Mouse (Mus musculus) forebrain, embryonic 16.5 days (tissue): Measurements from ENCODE around the gene Zfp318. TPM values are rescaled to one million over a fixed set of nuclear protein-coding genes. Genes with fewer than 3 reads are reported as not detected.

ENCODE experiments used
- ATAC-seq: fragments of 200-750 bp; cut with Nextera tagmentation; 2 replicates; pipeline ENCODE4 v1.8.0; 2017; ENCODE audit warnings: mild to moderate bottlenecking, moderate library complexity
- H3K27ac ChIP-seq: fragments of 300-500 bp; sonication (generic); 2 replicates; pipeline ENCODE4 v1.5.1; 2014; ENCODE audit warnings: low read length, control low read depth
- H3K27me3 ChIP-seq: fragments of 300-500 bp; sonication (generic); replicated peaks from 2 replicates; pipeline ENCODE4 v1.6.1; 2014; ENCODE audit warnings: low read length; ENCODE audit not compliant: control insufficient read depth, insufficient read depth
- H3K36me3 ChIP-seq: fragments of 300-500 bp; sonication (generic); 2 replicates; pipeline ENCODE4 v1.6.1; 2014; ENCODE audit not compliant: control insufficient read depth, insufficient read depth
- H3K4me1 ChIP-seq: fragments of 300-500 bp; sonication (generic); replicated peaks from 2 replicates; pipeline ENCODE4 v1.6.1; 2014; ENCODE audit warnings: low read length; ENCODE audit not compliant: control insufficient read depth, insufficient read depth
- H3K4me2 ChIP-seq: fragments of 300-500 bp; sonication (generic); 2 replicates; pipeline ENCODE4 v1.6.1; 2014; ENCODE audit warnings: mild to moderate bottlenecking, low read length, control low read depth
- H3K4me3 ChIP-seq: fragments of 300-500 bp; sonication (generic); replicated peaks from 2 replicates; pipeline ENCODE4 v1.5.1; 2014; ENCODE audit warnings: mild to moderate bottlenecking, low read length, control low read depth
- H3K9ac ChIP-seq: fragments of 300-500 bp; sonication (generic); replicated peaks from 2 replicates; pipeline ENCODE4 v1.6.1; 2014; ENCODE audit warnings: low read depth, low read length, control low read depth
- H3K9me3 ChIP-seq: fragments of 300-500 bp; sonication (generic); 2 replicates; pipeline ENCODE4 v1.6.1; 2016; ENCODE audit warnings: low read length; ENCODE audit not compliant: control insufficient read depth
- WGBS: fragments of 180-500 bp; shearing (Covaris S2); extraction: QIAGEN DNeasy Blood & Tissue Kit; methylation state at CpG from one replicate; pipeline ENCODE4 v1.1.7; 2014; 5-methylcytosine and 5-hydroxymethylcytosine counted together
- polyA plus RNA-seq: library from polyadenylated mRNA; unstranded; fragments of >200 nt; fragmentation: Nextera tagmentation; extraction: Ambion mirVana; gene quantifications from 2 replicates; pipeline ENCODE4 v1.2.1, GENCODE M21; 2015

The Zfp318 gene
- polyA plus RNA-seq, 1 experiment from 2014 or later, result 14.2 TPM

DNA sequence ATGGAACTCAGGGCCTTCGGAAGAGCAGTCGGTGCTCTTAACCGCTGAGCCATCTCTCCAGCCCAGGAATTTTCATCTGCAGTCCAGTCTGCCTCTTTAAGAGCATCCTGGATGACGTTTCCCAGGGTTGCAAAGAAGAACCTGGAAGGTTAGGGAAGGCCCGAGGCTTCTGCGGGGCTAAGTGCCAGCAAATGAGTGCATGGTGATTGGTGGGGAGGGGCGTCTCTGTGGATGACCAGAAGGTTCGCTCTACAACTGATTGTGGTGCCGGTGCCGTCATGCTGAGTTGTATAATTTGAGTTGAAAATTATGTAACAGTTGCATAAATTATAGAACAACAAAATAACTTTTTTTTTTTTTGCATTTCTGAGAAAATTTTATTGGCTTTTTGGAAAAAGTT is 55.6 kb downstream of the Zfp318 start:
- H3K4me3 ChIP-seq, result no peak overlapping the region
- no peaks in the 10 kb centered on the region for H3K27me3 ChIP-seq
- H3K9me3 ChIP-seq, result no peaks in the 10 kb centered on the region
- H3K4me2 ChIP-seq, result no peak overlapping the region
- no peak for ATAC-seq
- peaks cover 4% of the 10 kb centered on the region; the same call in 1 of the 2 replicates for H3K4me1 ChIP-seq
- no peak overlapping the region for H3K9ac ChIP-seq
- no peaks in the 10 kb centered on the region for H3K36me3 ChIP-seq
- no peak overlapping the region for H3K27ac ChIP-seq
- WGBS, result 90% methylated on average over 10 of the region's 10 CpGs

DNA sequence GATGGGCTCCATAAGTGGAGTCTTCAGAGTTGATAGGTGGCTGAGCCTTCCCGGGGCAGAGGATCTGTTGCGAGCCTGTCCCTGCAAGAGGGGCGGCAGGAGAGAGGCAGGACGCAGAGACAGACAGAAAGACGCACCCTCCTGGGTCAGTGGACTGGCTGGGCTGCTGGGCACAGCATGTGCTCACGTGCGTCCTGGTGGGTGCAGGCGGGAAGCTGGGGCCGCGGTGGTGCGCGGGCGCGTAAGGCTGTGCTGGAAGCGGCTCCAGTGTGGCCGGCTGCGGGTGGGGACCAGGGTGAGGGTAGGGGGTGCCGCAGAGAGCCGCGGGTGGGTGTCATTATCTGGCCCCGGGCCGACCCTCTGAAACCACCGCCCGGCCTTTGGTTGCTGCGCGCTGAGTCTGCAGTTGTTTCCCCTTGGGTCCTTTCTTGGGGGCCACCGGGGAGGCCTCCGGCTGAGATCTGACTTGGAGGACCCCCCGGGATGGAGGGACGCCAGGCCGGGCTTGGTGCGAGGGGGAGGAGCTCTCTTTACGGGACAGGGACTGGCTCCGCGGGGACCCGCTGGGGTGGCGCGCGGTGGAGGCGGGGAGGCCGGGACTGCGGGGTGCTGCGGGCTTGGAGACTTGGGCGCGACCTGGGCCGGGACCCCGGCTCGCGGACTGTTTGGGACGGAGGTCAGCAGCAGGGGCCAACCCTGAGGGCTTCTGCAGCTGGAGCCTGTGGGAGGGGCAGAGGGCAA is 61.5 kb downstream of the Zfp318 start:
- Histone ChIP-seq H3K9me3 (no peaks in the 10 kb centered on the region), H3K9ac (no peak overlapping the region), H3K27me3 (peaks cover 12% of the 10 kb centered on the region), H3K4me1 (no peaks in the 10 kb centered on the region), H3K27ac (no peak overlapping the region), H3K36me3 (no peaks in the 10 kb centered on the region), H3K4me3 (no peak overlapping the region), H3K4me2 (no peak overlapping the region)
- WGBS, result 7% methylated on average over 50 of the region's 50 CpGs
- no peak for ATAC-seq

DNA sequence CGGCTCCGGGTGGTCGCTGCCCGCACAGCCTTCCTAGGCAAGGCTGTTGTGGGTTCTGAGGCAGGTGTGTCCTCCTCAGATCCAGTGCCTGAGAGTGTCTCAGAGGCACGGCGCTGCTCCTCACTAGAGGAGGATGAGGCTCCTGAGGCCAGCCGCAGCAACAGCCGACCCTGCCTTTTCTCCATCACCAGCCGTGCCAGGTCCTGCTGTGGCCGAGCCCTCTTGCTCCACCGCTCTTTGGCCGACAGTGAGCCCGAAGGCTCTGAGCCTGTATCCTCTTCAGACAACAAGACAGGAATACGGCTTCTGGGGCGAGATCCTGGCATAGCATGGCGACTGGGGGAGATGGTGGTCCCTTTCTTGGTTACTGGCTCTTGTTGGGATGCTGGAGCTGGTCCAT is 62.7 kb downstream of the Zfp318 start:
- H3K27me3 ChIP-seq, result peaks cover 12% of the 10 kb centered on the region
- H3K4me1 ChIP-seq, result no peaks in the 10 kb centered on the region
- no peaks in the 10 kb centered on the region for H3K36me3 ChIP-seq
- H3K27ac ChIP-seq, result no peak overlapping the region
- H3K9ac ChIP-seq, result no peak overlapping the region
- no peak overlapping the region for H3K4me3 ChIP-seq
- no peak for ATAC-seq
- H3K9me3 ChIP-seq, result no peaks in the 10 kb centered on the region
- H3K4me2 ChIP-seq, result no peak overlapping the region
- 92% methylated on average over 16 of the region's 16 CpGs for WGBS

- Histone ChIP-seq H3K27me3 (0 out of 2 replicates have a peak, but pooled peaks cover 4% of the 10 kb centered on the region), H3K4me1 (peaks cover 26% of the 10 kb centered on the region), H3K9me3 (no peaks in the 10 kb centered on the region), H3K36me3 (no peaks in the 10 kb centered on the region), H3K9ac (no peak overlapping the region), H3K4me3 (no peak overlapping the region), H3K4me2 (no peak overlapping the region), H3K27ac (no peak overlapping the region)
- ATAC-seq, result no peak
- WGBS, result 30% methylated on average over 5 of the region's 5 CpGs
Measured at GRCm38 (mm10) chr17:46452683-46453082, 69.2 kb downstream of the Zfp318 start.

DNA sequence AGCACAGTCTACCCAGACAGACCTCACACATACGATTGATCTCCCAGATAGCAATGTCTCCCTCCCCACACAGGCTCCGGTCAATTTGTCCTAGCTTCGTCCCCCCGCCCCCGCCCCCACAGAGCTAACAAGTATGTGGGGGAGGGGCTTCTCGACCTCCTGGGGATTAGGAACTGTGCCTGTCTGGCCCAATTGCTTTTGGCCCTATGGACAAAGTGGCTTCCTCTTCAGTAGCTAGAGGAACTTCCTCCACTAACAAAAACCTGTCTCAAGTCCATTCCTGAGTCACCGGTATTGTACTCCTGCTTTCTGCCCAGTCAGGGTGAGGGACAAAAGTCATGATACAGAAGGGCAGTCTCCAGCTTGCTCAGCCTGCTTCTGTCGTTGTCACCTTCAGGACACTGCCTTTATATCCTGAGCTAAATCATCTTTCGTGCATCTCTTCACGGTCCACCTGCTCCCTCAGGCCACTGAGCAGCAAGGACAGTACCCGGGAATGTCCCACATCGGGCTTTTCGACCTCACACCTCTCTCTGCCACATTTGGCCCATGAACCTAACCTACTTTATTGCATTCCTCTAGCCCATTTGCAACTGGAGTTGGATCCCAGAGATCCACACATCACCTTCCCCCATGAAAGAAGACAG is 69.9 kb downstream of the Zfp318 start:
- ATAC-seq, result no peak
- Histone ChIP-seq H3K9ac (no peak overlapping the region), H3K4me3 (no peak overlapping the region), H3K4me2 (peak overlapping the region; percentile 65), H3K36me3 (no peaks in the 10 kb centered on the region), H3K9me3 (no peaks in the 10 kb centered on the region), H3K27me3 (0 out of 2 replicates have a peak, but pooled peaks cover 4% of the 10 kb centered on the region), H3K4me1 (peaks cover 26% of the 10 kb centered on the region), H3K27ac (no peak overlapping the region)
- WGBS, result 15% methylated on average over 13 of the region's 13 CpGs

GRCm38 (mm10) chr17:46453970-46454411 is 70.5 kb downstream of the Zfp318 start:
- H3K36me3 ChIP-seq, result no peaks in the 10 kb centered on the region
- no peaks in the 10 kb centered on the region for H3K9me3 ChIP-seq
- H3K4me2 ChIP-seq, result peak overlapping the region; percentile 65
- WGBS, result 1% methylated on average over 26 of the region's 26 CpGs
- no peak overlapping the region for H3K27ac ChIP-seq
- H3K4me1 ChIP-seq, result peaks cover 26% of the 10 kb centered on the region
- H3K9ac ChIP-seq, result peak overlapping the region; percentile 47
- 0 out of 2 replicates have a peak, but pooled peaks cover 4% of the 10 kb centered on the region for H3K27me3 ChIP-seq
- H3K4me3 ChIP-seq, result peak overlapping the region; percentile 36
- ATAC-seq, result peak; percentile 34; the same call in 1 of the 2 replicates

GRCm38 (mm10) chr17:46454539-46454938 is 71.0 kb downstream of the Zfp318 start:
- 0 out of 2 replicates have a peak, but pooled peaks cover 4% of the 10 kb centered on the region for H3K27me3 ChIP-seq
- H3K9ac ChIP-seq, result peak overlapping the region; percentile 47
- WGBS, result 0% methylated on average over 9 of the region's 9 CpGs
- H3K4me1 ChIP-seq, result peaks cover 26% of the 10 kb centered on the region
- H3K27ac ChIP-seq, result no peak overlapping the region
- H3K9me3 ChIP-seq, result no peaks in the 10 kb centered on the region
- no peaks in the 10 kb centered on the region for H3K36me3 ChIP-seq
- peak overlapping the region; percentile 36 for H3K4me3 ChIP-seq
- peak overlapping the region; percentile 65 for H3K4me2 ChIP-seq
- peak; percentile 39 for ATAC-seq

GRCm38 (mm10) chr17:46455110-46455691 is 71.7 kb downstream of the Zfp318 start:
- H3K4me3 ChIP-seq, result peak overlapping the region; percentile 36
- H3K4me2 ChIP-seq, result peak overlapping the region; percentile 65
- peak; percentile 44 for ATAC-seq
- WGBS, result under 1% methylated on average over 33 of the region's 33 CpGs
- H3K36me3 ChIP-seq, result no peaks in the 10 kb centered on the region
- H3K9ac ChIP-seq, result peak overlapping the region; percentile 40
- H3K9me3 ChIP-seq, result no peaks in the 10 kb centered on the region
- peaks cover 26% of the 10 kb centered on the region for H3K4me1 ChIP-seq
- H3K27ac ChIP-seq, result no peak overlapping the region
- 0 out of 2 replicates have a peak, but pooled peaks cover 4% of the 10 kb centered on the region for H3K27me3 ChIP-seq

- no peaks in the 10 kb centered on the region for H3K9me3 ChIP-seq
- no peak overlapping the region for H3K4me3 ChIP-seq
- no peak overlapping the region for H3K9ac ChIP-seq
- ATAC-seq, result no peak
- H3K4me2 ChIP-seq, result no peak overlapping the region
- no peak overlapping the region for H3K27ac ChIP-seq
- 0 out of 2 replicates have a peak, but pooled peaks cover 4% of the 10 kb centered on the region for H3K27me3 ChIP-seq
- H3K36me3 ChIP-seq, result no peaks in the 10 kb centered on the region
- peaks cover 28% of the 10 kb centered on the region for H3K4me1 ChIP-seq
- 22% methylated on average over 10 of the region's 10 CpGs for WGBS
Measured at GRCm38 (mm10) chr17:46457791-46458190, 74.3 kb downstream of the Zfp318 start.
